Comparison of ENCODE assay signal across 10 mouse cellular contexts in the genomic region with DNA sequence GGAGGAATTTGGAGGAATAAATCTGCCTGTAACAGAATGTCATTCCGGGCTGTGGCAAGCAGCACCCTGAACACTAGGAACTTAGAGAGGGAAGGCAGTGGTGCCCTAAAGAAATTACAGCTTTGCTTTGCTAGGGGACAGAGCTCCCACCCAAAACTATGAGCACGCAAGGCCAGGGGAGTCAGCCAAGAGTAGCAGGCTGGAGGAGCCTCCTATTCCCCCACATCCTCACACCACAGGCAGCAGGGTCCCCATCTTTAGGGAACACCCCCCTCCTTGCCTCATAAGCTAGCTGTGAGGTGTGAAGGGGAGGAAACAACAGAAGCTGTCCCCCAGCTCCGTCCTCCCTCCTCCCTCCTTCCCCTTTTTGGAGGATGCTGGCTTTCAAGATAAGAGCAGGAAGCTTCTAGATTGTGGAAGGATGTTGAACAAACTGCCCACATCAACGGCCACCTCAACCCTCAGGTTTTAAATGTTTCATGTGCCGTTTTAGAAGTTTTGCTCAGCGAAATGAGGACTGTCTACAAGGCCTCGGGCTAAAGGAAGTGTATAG.
DNase-seq lines count a peak whose midpoint lies in the region; TF ChIP-seq lines count a peak whose summit lies in the region.
"Had no signal": no experiment of that assay in that cellular context is flagged by ENCODE, and none has a peak within 500 bp of the region (broad histone marks: within the 10 kb centered on the region; RNA-seq: fewer than 3 reads in every experiment).

No protein-coding gene starts in this region.

- peaks cover 3% of the 10 kb centered on the region; the same call in 1 of the 2 replicates for H3K4me1 ChIP-seq in testis, adult 2 months (ENCODE audit: control insufficient read depth, insufficient read depth, low read length)
- peaks cover 10% of the 10 kb centered on the region; the same call in 1 of the 2 replicates for H3K4me1 ChIP-seq in liver, adult 2 months (ENCODE audit: control insufficient read depth, insufficient read depth, low read length)
- peaks cover 14% of the 10 kb centered on the region for H3K4me1 ChIP-seq in small intestine, adult 2 months (ENCODE audit: control insufficient read depth, insufficient read depth, insufficient read length, low read length)
- peaks cover 7% of the 10 kb centered on the region for H3K4me1 ChIP-seq in cerebellum, adult 2 months (ENCODE audit: control insufficient read depth, insufficient read depth, low read length)

- no peak for TF ChIP-seq POLR2A in testis, adult 2 months (IDR thresholded peaks at IDR 0.05; ENCODE audit: control insufficient read depth, low read depth, low read length)
- no peak for TF ChIP-seq POLR2A in liver, adult 2 months (IDR thresholded peaks at IDR 0.05; ENCODE audit: extremely low read depth, insufficient read depth, low read length)
- TF ChIP-seq POLR2A in small intestine, adult 2 months (IDR thresholded peaks at IDR 0.05; ENCODE audit: low read depth, low read length): no peak
- TF ChIP-seq POLR2A in cerebellum, adult 2 months (IDR thresholded peaks at IDR 0.05; ENCODE audit: borderline replicate concordance, insufficient read depth, low read length): no peak

- TF ChIP-seq CTCF in gastrocnemius, adult 2 months (IDR thresholded peaks at IDR 0.05): no peak
- TF ChIP-seq CTCF in testis, adult 2 months (IDR thresholded peaks at IDR 0.05; ENCODE audit: control insufficient read depth, insufficient read depth, insufficient replicate concordance, low read depth, low read length): no peak
- no peak for TF ChIP-seq CTCF in liver, adult 2 months (IDR thresholded peaks at IDR 0.05; ENCODE audit: low read depth, low read length)
- TF ChIP-seq CTCF in small intestine, adult 2 months (IDR thresholded peaks at IDR 0.05; ENCODE audit: extremely low read depth, insufficient read length, insufficient replicate concordance, low read depth, low read length): no peak
- TF ChIP-seq CTCF in cerebellum, adult 2 months (IDR thresholded peaks at IDR 0.05; ENCODE audit: borderline replicate concordance, insufficient read depth, low read depth, low read length): no peak

- 63% methylated on average over 7 of the region's 7 CpGs for WGBS in liver, adult 2 months
- WGBS in small intestine, adult 2 months: 70% methylated on average over 7 of the region's 7 CpGs
- WGBS in cerebellum, adult 2 months: 93% methylated on average over 7 of the region's 7 CpGs

- no peak for DNase-seq in gastrocnemius, adult 2 months
- no peak for DNase-seq in gastrocnemius, adult 18-20 months (ENCODE audit: low spot score)
- DNase-seq in testis, postnatal 10 days (ENCODE audit: low spot score): no peak
- DNase-seq in liver, adult 2 months (ENCODE audit: extremely low read depth, low read depth, low spot score): no peak
- DNase-seq in cerebellum, adult 2 months: no peak
- no peak for DNase-seq in embryo, embryonic 11 days
- DNase-seq: cerebellum, adult 11-12 months had no signal

- no peak overlapping the region for H3K9ac ChIP-seq in liver, adult 2 months (ENCODE audit: low read depth, low read length)
- H3K9ac ChIP-seq: hindbrain, embryonic 15.5 days had no signal

- H3K27me3 ChIP-seq in testis, adult 2 months (ENCODE audit: control insufficient read depth, insufficient read depth, low read length): no peaks in the 10 kb centered on the region
- no peaks in the 10 kb centered on the region for H3K27me3 ChIP-seq in liver, adult 2 months (ENCODE audit: control insufficient read depth, insufficient read depth, low read length)
- H3K27me3 ChIP-seq in small intestine, adult 2 months (ENCODE audit: control insufficient read depth, insufficient read depth, low read length): no peaks in the 10 kb centered on the region
- H3K27me3 ChIP-seq in cerebellum, adult 2 months (ENCODE audit: control insufficient read depth, insufficient read depth, low read length): no peaks in the 10 kb centered on the region
- H3K27me3 ChIP-seq: hindbrain, embryonic 15.5 days had no signal

- no peaks in the 10 kb centered on the region for H3K79me2 ChIP-seq in liver, adult 2 months (ENCODE audit: control insufficient read depth, insufficient read depth, low read length)

- H3K36me3 ChIP-seq in testis, adult 2 months (ENCODE audit: control insufficient read depth, insufficient read depth, low read length): no peaks in the 10 kb centered on the region
- no peaks in the 10 kb centered on the region for H3K36me3 ChIP-seq in liver, adult 2 months (ENCODE audit: control insufficient read depth, insufficient read depth, low read length)
- H3K36me3 ChIP-seq in small intestine, adult 2 months (ENCODE audit: control insufficient read depth, insufficient read depth, low read length): no peaks in the 10 kb centered on the region
- H3K36me3 ChIP-seq: hindbrain, embryonic 15.5 days had no signal

- peak overlapping the region; percentile 78 for H3K27ac ChIP-seq in gastrocnemius, adult 2 months
- peak overlapping the region; percentile 69 for H3K27ac ChIP-seq in testis, adult 2 months (ENCODE audit: control insufficient read depth, insufficient read depth, low read depth, low read length)
- H3K27ac ChIP-seq in liver, adult 2 months (replicated peaks; ENCODE audit: insufficient read depth, low read depth, low read length): peak overlapping the region; percentile 15
- peak overlapping the region; percentile 28; the same call in 1 of the 2 replicates for H3K27ac ChIP-seq in small intestine, adult 2 months (ENCODE audit: insufficient read depth, low read depth, low read length)
- H3K27ac ChIP-seq in cerebellum, adult 2 months (ENCODE audit: insufficient read depth, low read length): no peak overlapping the region
- H3K27ac ChIP-seq: hindbrain, embryonic 15.5 days had no signal

- no peak overlapping the region for H3K4me3 ChIP-seq in gastrocnemius, adult 2 months
- H3K4me3 ChIP-seq in testis, adult 2 months (ENCODE audit: control insufficient read depth, low read depth, low read length): no peak overlapping the region
- H3K4me3 ChIP-seq in liver, adult 2 months (ENCODE audit: insufficient read depth, low read depth, low read length): no peak overlapping the region
- H3K4me3 ChIP-seq in small intestine, adult 2 months (ENCODE audit: low read depth, low read length): no peak overlapping the region
- no peak overlapping the region for H3K4me3 ChIP-seq in cerebellum, adult 2 months (replicated peaks; ENCODE audit: insufficient read depth, low read depth, low read length)
- H3K4me3 ChIP-seq: hindbrain, embryonic 15.5 days had no signal

- intact Hi-C loops in gastrocnemius, adult 2 months (cut with DNase I): loop anchor here (2.0 kb wide), 1 partner anchor 48 kb away; no protein-coding TSS in a partner anchor
